Mouse (Mus musculus) lung, adult 2 months (tissue): ENCODE data around the gene Ptprq.

Source experiments
- CTCF ChIP-seq: fragments of 200-500 bp; IDR thresholded peaks from 2 replicates; pipeline ENCODE4 v1.5.1; 2011; ENCODE audit warnings: mild to moderate bottlenecking, low read length, control low read depth; ENCODE audit not compliant: insufficient read depth
- POLR2A ChIP-seq: fragments of 200-500 bp; IDR thresholded peaks from 2 replicates; pipeline ENCODE4 v1.6.1; 2011; ENCODE audit warnings: low read depth, mild to moderate bottlenecking, control low read depth, low read length, borderline replicate concordance; ENCODE audit errors: extremely low read depth

DNA sequence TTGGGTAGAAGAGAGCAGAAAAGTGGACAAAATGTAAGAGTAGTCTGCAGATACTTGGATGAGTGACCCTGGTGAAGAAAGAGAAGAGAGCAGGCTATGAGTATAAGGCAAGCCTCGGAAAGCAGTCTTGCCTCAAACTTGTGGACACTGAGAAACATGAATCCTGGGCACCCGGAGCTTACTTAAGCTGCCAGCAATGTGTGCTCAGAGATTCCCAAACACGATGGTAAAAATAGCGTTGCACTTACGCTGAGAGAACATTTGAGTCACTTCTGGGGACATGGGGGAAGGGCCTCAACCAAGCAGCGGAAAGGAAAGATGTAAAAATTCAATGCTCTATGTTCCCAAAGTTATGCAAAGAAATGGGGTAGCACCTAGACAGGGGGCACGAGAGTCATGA is 220.2 kb downstream of the Ptprq start:
- TF ChIP-seq POLR2A: no peak
- TF ChIP-seq CTCF: no peak
